Mouse (Mus musculus) CD4-positive, CD25-positive, alpha-beta regulatory T cell, adult 9 weeks (primary cell): ENCODE data around the gene Glb1. TPM values are rescaled to one million over a fixed set of nuclear protein-coding genes. Genes with fewer than 3 reads are reported as not detected.

Experiments used
- polyA plus RNA-seq: library from polyadenylated mRNA; unstranded; fragments of 100-300 nt; shearing (Covaris generic); gene quantifications from one replicate; pipeline ENCODE4 v1.2.1, GENCODE M21; 2017

Glb1 gene
- 55.3 TPM for polyA plus RNA-seq

DNA sequence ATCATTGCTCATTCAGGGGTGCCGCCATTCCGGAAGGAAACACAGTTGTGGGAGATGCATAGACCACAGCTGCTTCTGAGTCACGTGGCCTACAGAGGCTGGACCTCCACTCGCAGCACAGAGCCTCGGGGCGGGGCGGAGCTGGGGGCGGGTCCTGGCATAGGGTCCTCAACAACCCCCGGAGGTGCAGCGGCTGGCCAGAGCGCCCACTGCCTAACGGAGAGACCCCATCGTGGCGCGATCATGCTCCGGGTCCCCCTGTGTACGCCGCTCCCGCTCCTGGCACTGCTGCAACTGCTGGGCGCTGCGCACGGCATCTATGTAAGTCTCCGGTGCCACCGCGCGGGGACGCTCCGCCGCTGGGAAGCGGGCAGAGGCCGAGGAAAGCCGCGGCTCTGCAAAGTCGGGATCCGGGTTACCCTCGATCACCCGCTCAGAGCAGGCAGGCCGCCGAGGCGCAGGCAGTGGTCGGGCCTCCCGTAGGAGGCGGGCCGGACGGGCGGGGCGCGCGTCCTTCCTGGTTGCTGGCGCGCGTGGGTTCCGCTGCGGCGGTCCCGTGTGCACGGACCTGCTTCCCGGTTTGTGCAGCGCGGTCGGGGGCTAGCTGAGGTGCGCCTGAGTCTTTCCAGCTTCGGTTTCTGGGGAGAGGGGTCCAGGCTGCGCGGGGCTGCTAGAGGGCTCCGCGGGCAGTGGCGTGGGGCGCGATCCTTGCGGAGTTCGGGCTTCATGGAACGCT lies at the start of gene Glb1, which contains the start of gene Tmppe:
Glb1 (plus strand) TSS at position 128 of the 736 bp plus-strand sequence.
Tmppe (plus strand) TSS at position 157 of the 736 bp plus-strand sequence.

GRCm38 (mm10) chr9:114389905-114390748 lies 10.7 kb upstream of the Glb1 start, which contains the start of gene Crtap:
Gene Crtap, minus strand, starts transcription at chr9:114390675.

GRCm38 (mm10) chr9:114504816-114505215 lies 103.9 kb downstream of the Glb1 start, which contains the start of gene Ccr4:
Gene Ccr4, minus strand, starts transcription at chr9:114504916.

GRCm38 (mm10) chr9:114515364-114515763 lies 114.5 kb downstream of the Glb1 start, which contains the start of gene C130032M10Rik:
Gene C130032M10Rik, plus strand, starts transcription at chr9:114515697.

Other genes starting within 250 kb of the Glb1 start
- gene Bcl2a1c, start 70.9 kb upstream of the Glb1 start, polyA plus RNA-seq = 2.3 TPM
- gene Crtap, start 10.4 kb upstream of the Glb1 start, polyA plus RNA-seq = 2.0 TPM
- gene Tmppe, start within 50 bp of the Glb1 start, polyA plus RNA-seq = 32.1 TPM
- 37.7 TPM for gene Ccr4, start 103.8 kb downstream of the Glb1 start, polyA plus RNA-seq
- gene C130032M10Rik, start 114.6 kb downstream of the Glb1 start, polyA plus RNA-seq = not detected
- 0.02 TPM for gene Trim71, start 163.3 kb downstream of the Glb1 start, polyA plus RNA-seq
- 66.0 TPM for gene Cnot10, start 239.1 kb downstream of the Glb1 start, polyA plus RNA-seq